Mouse (Mus musculus) brain, embryonic 14.5 days (tissue): Measurements from ENCODE around the gene Coro6.

Source experiments
- CTCF ChIP-seq: fragments of 200-500 bp; IDR thresholded peaks from 2 replicates; pipeline ENCODE4 v1.5.1; 2012; ENCODE audit warnings: inconsistent platforms, mild to moderate bottlenecking, moderate library complexity, borderline replicate concordance; ENCODE audit not compliant: insufficient read depth, insufficient read length; ENCODE audit errors: extremely low read depth
- POLR2A ChIP-seq: fragments of 200-500 bp; IDR thresholded peaks from 2 replicates; pipeline ENCODE4 v1.6.1; 2012; ENCODE audit warnings: mild to moderate bottlenecking, inconsistent platforms, borderline replicate concordance; ENCODE audit not compliant: poor library complexity, insufficient read depth, insufficient read length, severe bottlenecking; ENCODE audit errors: extremely low read depth

- TF ChIP-seq CTCF (no peak), POLR2A (no peak)
Measured at GRCm38 (mm10) chr11:77485229-77485628, 23.0 kb downstream of the Coro6 start.
